Mouse (Mus musculus): ENCODE results near the gene Ryr1.
A peak's percentile ranks its signal among the peaks of the same experiment; 100 is the strongest.
"Not testable (repeated sequence)": the region's sequence is repeated elsewhere in the genome, so short reads cannot be mapped to it uniquely, and the experiment has no call there.

The Ryr1 gene

GRCm38 (mm10) chr7:29144006-29144405, 19.0 kb upstream of the Ryr1 start:
- no peak for DNase-seq

GRCm38 (mm10) chr7:29141416-29141815, 16.4 kb upstream of the Ryr1 start:
- DNase-seq, result no peak

GRCm38 (mm10) chr7:29139237-29139636, 14.3 kb upstream of the Ryr1 start:
- not testable (repeated sequence) for DNase-seq

DNA sequence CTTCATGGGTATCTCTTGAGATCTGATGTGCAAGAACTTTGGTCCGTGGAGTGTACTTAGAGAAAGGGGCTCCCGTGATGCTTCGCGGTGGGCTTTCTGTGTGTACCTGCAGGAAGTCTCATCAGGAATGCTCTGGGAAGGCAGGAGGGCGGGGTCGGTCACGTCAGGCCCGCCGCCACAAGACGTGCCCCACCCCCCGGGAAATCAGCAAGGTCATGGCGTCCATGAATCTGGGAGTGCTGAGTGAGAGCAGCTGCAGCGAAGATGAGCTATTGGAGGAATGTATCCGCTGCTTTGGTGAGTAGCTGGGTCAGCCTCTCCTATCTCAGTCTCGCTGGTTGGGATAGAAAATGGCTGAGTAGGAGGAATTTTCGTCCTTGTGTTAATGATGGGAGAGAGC, 12.4 kb upstream of the Ryr1 start:
- no peak for DNase-seq

GRCm38 (mm10) chr7:29134693-29135386, 9.9 kb upstream of the Ryr1 start, which contains the start of gene Rasgrp4:
Gene Rasgrp4 (plus strand): TSS chr7:29134851.
- peak; percentile 31 for DNase-seq

GRCm38 (mm10) chr7:29134230-29134629, 9.3 kb upstream of the Ryr1 start:
- no peak for DNase-seq

DNA sequence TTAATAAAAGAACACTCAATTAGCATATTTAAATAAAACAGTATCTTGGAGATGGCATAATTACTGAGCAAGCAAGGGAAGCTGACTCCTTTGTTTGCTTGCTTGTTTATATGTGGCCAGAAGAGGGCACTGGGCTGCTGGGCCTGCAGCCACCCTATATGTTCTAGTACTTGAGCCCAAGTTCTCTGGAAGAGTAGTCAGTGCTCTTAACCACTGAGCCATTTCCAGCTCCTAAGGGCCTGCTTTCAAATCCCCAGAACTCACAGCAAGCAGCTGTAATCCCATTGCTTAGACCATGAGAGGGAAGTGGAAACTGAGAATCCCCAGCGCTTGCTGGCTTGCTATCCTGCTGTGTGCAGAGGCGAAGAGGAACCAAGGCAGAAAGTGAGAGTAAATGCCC, 3.7 kb upstream of the Ryr1 start:
- no peak for DNase-seq

- peak; percentile 80 for DNase-seq
These were observed 1.4 kb upstream of the Ryr1 start for GRCm38 (mm10) chr7:29126173-29126915.

DNA sequence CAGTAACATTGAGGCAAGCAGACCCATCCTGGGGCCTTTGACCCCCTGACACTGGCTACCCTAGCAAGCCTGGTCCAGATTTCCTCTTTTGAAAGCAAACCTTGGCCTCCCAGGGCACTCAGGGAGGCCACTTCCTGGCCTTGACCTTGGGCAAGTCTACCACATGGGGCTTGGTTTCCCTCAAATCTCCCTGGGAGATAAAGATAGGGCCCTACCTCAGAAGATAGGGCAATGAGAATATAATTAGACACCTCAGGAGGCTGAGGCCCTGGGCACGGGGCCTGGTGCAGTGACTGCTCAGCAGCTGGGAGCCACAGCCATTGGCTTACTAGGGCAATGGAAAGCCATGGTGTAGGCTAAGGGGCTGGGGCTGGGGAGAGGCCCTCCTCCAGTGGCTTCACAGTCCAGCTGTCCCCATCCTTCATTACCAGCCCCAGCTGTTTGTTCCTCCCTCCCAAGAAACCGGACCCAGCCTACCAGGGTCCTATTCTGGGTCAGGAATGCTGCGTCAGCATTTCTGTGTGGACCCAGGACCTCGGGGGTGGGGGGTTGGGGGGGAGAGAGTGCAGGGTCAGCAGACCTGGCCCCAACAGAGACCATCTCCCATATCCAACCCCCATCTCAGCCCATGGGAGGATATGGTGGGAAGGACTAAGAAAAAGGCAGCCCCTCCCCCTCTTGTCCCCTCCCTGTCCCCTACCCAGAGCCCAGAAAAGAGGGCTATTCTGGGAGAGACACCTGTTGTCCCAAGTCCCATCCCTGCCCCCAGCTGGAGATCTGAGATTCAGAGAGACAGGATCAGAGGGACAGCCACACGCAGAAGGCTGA, 1.2 kb downstream of the Ryr1 start:
- DNase-seq, result no peak

DNA sequence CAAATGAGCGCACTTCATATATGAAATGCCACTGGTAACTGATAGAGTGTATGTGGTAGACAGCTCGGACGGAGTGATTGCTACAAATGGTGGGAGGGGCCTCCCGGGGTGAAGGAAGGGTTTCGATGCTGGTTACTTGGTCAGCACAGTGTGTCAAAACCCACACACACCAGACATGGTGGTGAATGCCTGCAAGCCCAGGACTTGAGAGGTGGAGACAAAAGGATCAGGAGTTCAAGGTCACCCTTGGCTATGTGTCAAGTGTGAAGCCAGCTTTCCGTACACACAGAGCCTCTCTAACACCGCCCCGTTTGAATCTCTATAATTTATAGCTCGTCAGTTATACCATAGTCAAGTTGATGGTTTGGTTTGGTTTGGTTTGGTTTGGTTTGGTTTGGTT, 2.2 kb downstream of the Ryr1 start:
- DNase-seq, result no peak

DNA sequence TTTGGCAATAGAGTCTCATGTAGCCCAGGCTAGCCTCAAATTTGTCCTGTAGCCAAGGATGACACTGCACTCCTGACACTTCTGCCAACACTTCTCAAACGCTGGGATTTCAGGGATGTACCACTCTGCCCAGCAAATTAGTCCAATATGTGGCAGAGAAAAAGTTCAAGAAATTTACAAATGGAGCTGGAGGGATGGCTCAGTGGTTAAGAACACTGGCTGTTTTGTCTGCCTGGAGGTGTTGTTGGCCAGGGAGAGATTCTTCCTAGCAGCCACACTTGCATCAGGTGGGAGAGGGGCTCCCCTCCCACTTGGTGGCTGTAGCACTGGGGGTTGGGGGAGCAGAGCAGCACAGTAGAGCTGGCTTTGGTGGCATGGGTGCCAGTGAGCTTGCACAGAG, 5.5 kb downstream of the Ryr1 start:
- DNase-seq, result no peak

GRCm38 (mm10) chr7:29118142-29118851, 6.7 kb downstream of the Ryr1 start:
- no peak for DNase-seq

DNA sequence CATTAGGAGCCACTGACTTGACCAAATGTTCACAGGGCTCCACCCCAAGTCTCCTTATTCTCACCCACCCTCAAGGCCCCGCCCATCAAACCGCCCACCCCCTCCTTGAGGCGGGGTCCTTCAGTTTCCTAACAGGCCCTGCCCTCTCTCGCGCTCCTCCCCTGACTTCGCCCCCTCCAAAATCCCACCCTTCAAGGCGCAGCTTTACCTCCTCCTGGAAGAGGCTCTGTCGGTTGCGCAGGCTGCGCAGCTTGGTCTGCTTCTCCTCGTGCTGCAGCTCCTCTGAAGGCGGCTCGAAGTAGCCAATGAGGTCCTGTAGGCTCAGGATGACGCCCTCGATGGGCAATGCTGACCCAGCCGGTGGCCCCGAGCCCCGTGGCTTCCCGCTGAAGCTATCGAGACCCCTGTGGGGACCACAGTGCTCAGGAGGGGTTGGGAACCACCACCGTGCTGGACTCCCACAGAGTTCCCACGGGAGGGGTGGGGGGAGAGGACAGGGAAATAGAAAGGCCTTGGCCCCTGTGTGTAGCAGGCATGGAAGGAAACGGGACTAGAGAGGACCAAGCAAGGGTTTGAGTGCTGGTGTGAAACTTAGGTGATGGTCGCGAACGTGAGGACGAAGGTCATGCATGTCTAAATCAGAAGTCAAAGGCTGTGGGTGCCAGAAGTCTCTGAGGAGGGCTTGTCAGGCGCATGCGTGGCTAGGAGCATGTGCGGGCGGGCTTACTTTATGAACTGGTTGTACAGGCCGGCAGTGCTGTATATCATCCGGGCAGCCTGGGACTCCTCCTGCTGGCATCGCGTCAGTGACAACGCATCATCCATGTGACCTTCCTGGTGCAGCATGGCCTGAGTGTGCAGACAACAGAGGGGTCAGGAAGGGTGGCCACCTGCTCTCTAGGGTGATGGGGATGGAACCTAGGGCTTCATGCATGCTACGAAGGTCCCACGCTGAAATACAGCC, 15.7 kb downstream of the Ryr1 start:
- DNase-seq, result peak; percentile 65

DNA sequence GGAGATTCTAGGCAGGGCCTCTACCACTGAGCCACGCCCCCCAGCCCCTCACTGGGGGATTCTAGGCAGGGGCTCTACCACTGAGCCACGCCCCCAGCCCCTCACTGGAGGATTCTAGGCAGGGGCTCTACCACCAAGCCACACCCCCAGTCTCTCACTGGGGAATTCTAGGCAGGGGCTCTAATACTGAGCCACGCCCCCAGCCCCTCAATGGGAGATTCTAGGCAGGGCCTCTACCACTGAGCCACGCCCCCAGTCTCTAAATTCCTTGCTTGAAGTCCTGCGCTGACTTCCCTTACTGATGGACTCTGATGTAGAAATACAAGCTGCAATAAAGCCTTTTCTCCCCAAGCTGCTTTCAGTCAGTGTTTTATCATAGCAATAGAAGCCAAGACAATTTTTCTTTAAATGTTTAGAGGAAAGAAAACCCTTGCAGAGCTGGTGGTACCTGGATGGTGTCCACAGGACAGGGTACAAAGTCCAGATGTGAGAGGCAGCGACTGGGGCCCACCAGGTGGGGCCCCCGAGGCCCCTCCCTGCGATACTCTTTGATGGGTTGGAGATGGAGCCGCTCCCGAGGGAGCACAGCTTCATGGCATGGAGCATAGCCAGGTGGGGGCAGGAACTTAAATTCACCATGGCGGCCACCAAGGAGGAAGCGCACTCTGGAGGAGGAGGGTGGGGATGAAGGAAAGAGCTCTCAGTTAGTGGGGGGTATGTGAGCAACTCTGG, 23.5 kb downstream of the Ryr1 start:
- DNase-seq, result no peak

DNA sequence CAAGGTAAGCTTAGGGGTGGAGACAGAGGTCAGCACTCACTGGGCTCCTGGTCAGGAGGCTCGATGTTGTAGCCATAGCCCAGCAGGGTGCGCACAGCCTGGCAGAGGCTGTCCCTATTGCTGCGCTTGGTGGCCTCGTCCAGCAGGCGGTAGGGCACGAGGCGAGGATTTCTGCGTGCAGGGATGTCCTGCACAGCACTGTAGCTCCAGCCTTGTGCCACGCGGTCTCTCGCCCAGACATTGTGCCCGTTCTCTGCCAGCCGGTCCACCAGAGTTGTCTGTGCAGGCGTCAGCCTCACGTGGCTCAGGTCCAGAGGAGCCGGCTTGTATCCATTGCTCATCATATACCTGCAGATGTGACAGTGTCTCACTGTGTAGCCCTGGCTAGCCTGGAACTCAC, 27.8 kb downstream of the Ryr1 start:
- DNase-seq, result no peak

- DNase-seq, result no peak
These were observed 36.2 kb downstream of the Ryr1 start for GRCm38 (mm10) chr7:29088817-29089216.

GRCm38 (mm10) chr7:29086902-29087301, 38.1 kb downstream of the Ryr1 start:
- DNase-seq, result no peak

DNA sequence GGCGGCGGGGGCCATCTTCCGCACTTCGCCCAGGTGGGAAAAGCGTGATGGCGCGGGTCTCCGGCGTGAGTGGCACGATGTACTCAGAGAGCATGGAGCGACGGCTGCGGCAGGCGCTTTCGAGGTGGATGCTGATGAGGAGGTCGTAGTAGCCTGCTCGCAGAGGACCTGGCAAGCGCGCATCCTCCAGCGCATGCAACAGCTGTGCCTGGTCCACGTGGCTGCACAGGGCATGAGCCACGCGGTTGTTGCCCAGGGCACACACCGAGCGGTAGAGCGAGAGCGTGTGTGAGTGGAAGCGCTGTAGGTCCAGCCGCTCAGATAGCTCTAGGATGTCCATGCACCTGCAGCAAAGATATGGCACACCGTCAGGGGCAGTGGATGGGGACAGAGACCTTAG, 39.0 kb downstream of the Ryr1 start:
- DNase-seq, result no peak

GRCm38 (mm10) chr7:29084411-29084810, 40.6 kb downstream of the Ryr1 start:
- DNase-seq, result no peak

- DNase-seq, result no peak
These were observed 45.5 kb downstream of the Ryr1 start for GRCm38 (mm10) chr7:29079419-29079950.

DNA sequence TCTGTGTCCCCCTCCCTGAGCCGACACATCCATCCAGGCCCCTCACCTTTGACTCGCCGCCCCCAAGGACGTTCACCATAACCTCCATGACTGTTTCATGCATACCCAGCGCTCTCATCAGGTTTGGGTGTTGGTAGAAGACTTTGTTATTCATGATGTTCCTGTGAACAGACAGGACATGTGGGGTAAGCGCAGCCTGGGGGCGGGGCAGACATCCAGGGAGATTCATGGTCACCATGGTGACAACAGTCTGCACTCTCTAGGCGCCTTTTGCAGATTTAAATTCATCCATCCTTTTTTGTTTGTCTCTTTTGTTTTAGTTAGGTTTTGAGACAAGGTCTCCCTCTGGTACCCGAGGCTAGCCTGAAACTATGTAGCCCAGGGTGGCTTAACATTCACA, 48.0 kb downstream of the Ryr1 start:
- no peak for DNase-seq

All from lung, postnatal 14 days (tissue).